Mouse (Mus musculus) CH12F3 (cell line): ENCODE measurements at regions not wholly inside any gene's neighbourhood (a gene's known extent, or its start where the extent isn't known, plus 50 kb on each side); places are given as distances from the start of the nearest gene placed in this dataset.

Experiments used
- in situ Hi-C: fragments of 300-500 bp; cut with MboI; formaldehyde crosslinking; loops from 2 replicates; pipeline ENCODE4 v1.14.3; 2020; ENCODE audit warnings: low sequenced_read_pairs

DNA sequence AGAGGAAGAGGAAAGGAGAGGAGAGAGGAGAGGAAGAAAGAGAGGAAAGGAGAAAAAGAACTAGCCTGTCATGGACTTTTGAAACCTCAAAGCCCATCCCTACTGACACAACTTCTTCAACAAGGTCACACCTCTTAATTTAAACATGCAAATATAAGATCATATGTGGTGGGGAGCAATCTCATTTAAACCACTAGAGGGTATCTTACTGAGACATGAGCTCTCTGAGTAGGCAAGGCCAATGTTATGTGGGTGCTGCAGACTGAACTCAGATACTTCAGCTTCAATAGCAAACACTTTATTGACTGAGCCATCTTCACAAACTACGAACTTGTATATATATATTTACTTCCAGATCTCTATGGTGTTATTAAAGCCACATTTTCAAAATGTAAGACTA is 156.9 kb downstream of the Mex3b start:
- in situ Hi-C loops = no loop called here

DNA sequence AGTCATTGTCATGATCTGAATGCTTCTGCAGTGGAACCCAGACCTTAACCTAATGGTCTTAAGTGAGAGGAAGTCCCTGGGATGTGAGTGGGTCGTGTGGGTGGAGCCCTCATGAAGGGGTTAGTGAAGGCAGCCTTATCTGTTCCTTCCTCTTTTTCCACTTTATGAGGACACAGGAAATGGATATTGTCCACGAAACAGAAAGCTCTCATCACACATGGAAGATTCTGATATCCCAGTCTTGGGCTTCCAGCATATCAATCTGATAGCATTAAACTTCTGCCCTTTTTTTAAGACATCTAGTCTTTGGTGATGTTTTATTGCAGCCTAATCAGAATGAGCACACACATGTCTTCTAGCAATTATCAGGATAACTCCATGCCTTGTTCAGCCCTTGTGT is 164.0 kb downstream of the Mex3b start:
- in situ Hi-C loops = no loop called here

DNA sequence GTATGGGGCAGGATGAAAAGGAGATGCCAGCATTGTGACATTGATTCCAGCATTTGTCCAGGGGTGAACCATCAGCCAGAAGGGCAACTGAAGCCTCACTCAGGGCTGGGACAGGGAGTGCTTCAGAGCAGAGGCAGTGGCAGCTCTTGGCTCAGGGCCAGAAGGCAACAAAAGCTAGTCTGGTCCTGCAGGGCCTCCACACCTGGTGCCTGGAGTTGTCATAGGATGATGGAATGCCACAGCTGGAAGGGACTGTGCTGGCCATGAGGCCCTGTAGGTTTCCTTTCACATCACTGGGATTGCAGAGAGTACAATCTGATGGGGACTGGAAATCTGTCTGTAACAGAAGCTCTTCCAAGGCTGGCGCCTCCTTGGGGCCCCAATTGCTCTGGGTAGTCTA is 164.9 kb downstream of the Mex3b start:
- in situ Hi-C loops = no loop called here

DNA sequence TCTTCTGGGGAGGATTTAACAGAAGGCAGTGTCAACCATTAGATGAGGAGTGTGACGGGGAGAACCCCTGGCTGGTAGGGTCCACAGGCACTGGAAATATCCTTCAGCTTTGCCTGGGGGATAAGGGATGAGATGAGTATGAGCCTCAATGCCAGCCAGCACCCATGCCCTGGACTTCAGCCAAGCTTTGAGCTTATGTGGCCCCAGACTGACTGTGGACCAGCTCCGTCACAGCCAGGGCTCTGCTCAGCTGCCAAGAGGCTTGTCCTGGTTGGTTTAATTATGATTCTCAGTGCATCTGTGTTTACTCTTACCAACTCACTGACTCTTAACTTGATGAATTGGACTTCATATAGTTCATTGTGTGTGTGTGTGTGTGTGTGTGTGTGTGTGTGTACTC is 165.8 kb downstream of the Mex3b start:
- in situ Hi-C loops = no loop called here

DNA sequence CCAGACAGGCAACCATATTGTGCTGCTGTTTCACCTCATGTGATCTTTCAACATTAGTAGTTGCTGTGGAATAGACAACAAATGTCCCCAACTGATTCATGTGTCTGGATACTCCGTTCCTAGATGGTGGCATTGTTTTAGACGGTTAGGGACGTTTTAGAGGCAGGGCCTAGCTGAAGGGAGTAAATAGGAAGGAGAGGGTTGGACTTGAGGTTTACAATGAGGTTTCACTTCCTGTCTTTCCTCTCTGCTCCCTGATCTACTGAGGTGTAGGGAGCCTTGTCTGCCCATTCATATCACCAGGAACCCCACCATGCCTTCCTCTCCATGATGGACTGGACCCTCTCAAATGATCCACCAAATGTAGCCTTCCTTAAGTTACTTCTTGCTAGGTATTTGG is 168.1 kb downstream of the Mex3b start:
- in situ Hi-C loops = no loop called here

DNA sequence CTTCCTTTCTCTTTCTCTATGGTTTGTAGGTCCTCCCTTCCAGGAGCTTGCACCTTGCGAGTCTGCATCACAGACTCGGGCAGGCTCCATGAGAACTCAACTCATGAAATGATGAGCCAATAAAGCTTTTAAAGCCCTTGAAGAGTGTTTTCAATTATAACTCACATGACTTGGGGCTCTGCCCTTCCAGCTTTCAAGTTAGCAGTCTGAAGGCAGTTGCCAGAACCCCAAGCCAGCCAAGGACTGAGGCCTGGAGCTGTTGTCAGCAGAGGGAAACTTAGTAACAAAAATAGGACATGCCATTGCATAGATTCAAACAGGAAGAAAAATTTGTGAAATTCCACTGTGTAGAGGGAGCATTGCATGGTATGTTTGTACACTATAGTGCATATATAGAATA is 169.3 kb downstream of the Mex3b start:
- in situ Hi-C loops = no loop called here

DNA sequence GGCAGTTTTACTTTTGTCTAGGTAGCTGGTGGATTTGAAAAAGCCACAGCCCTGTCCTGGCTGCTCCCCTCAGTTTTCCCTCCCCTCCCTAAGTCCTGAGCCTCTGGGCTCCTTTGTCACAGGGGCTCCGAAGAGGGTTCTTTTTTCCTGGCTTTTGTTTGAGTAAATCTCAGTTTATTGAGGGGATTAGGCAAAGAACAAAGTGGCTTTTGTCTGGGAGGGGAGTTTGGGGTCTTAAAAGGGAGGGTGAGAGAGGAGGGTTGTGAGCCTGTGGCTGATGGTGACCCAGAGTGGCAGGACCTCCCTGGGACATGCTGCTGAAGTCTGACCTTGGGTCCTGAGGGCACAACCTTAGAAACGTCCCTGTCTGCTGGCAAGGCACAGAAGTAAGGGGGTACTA is 170.0 kb downstream of the Mex3b start:
- in situ Hi-C loops = no loop called here

DNA sequence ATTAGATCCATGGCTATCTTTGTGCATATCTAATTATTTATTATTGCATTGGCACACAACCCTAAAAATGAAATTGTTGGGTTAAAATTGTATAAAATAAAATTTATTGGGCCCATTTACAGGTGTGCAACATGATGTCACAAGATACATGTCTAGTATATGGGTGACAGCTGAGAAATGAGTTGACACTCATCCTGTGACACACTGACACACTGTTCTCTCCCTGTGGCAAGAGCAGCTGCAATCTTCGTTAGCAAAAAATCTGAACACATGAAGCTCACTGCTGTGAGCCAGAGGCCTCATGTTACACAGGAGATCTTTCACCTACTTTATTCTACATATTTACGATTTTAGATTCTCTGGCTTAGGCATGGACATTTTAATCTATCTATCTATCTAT is 170.6 kb downstream of the Mex3b start:
- in situ Hi-C loops = no loop called here

DNA sequence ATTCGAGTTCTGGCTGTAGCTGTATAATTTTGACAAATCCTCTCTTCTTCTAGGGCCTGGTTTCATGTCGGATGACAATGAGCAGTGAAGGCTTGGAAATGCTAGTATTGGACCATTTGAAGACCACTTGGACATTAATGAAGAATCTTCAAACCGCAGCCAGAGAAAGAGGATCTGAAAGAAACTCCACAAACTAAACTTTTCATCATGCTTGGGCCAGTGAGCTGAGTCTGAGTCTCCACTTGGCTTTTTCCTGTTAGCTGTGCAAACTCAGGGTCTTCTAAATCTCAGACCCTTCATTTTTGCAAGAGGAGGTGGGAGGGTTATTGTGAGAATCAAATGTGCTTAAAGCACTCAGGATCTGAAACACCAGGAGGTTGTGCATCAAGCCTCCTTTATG is 176.6 kb downstream of the Mex3b start:
- in situ Hi-C loops = no loop called here

DNA sequence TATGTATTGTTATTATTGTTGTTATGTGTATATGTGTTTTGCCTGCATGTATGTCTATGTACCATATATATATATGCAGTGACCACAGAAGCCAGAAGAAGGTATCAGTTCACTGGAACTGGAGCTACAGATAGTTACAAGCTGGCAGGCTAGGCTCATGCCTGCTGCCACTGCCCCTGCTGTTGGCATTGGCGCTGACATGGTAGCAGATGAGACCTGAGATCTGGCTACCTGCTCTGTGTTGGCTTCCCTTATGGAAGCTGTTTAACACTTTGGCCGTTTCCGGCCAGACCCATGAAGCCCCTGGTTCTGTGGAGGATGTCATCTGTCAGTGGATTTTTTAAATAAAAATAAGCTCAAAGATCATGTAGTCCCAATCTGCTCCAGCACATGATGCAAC is 178.1 kb downstream of the Mex3b start:
- in situ Hi-C loops = no loop called here

DNA sequence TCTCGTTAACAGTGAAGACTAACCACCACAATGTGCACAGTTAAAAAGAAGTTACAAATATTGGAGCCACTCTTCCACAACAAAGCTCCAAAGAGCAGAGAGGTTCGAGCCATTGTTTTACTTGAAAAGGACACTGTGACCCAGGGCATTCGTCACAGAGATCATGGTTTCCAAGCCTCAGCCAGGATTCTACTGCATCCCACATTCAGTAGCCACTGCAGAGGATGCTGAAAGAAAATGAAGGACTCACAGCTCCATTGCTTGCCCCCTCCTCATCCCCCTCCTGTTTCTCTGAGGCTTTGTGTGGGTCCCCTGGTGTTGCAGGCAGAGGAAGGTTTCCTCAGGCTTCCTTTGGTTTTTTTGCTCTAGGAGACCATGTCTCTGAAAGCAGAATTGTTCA is 182.9 kb downstream of the Mex3b start:
- in situ Hi-C loops = no loop called here

DNA sequence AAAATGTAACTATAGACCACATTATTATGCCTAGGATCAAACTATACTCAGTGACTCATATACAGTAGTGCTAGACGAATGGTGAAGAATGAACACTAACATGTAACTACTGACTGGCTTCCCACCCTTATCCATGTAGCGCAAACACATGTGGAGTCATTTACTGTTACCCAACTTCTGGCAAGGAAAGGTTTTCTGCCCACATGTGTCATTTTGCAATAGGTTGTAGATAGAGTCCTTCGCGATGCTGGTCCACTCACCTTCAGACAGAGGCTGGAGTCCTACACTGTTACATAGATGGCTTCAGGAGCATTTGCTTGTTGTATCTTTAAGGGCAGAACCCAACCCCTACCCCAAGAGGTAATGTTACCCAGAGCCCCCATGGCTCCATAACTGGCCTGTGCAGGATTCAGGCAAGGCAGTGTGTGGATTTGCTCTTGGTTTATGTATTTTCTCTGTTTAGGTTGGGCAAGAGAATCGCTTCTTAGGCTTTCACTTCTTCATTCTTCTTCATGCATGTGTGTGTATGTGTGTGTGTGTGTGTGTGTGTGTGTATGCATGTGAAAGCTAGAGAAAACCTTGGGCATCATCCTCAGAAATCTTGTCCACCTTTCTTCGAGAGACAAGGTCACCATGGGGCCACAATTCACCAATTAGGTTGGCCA is 183.8 kb downstream of the Mex3b start:
- in situ Hi-C loops = no loop called here

DNA sequence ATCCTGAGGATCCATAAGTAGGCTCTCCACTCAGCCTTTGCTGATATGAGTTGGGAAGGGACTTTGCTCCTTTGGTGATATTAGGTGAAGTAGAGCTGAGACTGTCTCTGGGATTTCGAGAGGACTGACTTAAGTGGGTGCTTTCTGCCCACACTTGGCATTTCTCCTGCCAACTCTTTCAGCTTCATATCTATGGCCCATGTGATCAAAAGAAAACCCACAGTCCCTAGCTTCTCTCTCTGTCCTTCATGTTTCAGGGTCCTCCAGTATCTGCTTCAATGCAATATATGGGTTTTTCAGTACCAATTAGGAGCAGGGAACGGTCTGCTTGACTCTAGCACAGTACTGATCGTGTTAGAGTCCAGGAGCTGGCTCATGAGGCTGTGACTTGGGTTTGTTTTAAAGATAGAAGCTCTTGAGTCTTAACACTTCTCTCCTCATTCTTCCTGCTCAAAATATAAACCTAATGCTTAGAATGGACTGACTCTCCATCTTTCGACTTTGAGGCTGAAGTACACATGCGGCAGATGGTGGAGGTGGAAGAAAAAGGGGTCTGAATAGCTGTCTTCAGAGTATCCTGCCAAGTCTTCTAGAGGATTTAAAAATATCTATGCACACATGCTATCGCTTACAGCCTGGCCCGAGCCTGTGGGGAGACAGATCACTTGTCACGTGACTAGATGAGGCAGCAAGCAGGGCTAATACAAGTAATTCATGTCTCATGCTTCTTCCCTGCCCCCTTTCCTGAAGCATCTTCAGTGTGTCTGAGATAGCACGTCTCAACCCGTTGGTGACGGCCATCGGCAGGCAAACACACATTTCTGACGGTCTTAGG is 189.2 kb downstream of the Mex3b start:
- in situ Hi-C loops = no loop called here

DNA sequence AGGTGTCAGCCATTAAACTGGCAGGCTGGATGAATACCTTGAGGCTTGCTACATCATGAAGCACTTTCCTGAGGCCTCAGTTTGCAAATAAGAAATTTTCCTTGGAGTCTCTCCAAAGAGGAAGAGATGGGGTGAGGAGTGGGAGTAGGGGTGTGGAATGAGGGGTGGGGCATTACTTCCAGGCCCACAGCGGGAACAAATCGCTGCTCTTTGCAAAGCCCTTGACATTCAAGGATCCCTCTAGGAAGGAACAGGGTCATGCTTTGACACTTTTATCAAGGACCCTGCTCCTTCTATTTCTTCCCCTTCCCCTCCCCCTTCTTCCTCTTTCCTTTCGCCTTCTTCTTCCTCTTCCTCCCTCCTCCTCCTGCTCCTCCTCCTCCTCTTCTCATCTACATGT is 193.2 kb downstream of the Mex3b start:
- in situ Hi-C loops = no loop called here

DNA sequence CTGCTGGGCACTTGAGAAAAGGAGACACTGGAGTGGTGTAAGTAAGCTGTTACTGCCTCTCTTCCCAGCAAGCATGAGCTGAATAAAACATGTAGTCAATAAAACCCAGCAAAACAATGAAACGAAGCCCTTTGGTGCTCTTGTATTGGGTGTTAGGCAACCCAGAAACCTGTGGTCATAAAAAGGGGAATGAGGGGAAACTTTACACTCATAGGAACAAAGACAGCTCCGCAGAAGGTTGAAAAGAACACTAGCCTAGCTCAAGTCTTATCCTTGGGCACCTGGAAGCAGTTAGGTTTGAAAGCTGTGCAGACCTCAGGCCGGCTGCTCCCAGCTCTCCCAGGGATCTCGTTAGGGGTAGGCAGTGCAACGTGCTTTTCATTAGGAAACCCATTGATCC is 193.6 kb downstream of the Mex3b start:
- in situ Hi-C loops = no loop called here

DNA sequence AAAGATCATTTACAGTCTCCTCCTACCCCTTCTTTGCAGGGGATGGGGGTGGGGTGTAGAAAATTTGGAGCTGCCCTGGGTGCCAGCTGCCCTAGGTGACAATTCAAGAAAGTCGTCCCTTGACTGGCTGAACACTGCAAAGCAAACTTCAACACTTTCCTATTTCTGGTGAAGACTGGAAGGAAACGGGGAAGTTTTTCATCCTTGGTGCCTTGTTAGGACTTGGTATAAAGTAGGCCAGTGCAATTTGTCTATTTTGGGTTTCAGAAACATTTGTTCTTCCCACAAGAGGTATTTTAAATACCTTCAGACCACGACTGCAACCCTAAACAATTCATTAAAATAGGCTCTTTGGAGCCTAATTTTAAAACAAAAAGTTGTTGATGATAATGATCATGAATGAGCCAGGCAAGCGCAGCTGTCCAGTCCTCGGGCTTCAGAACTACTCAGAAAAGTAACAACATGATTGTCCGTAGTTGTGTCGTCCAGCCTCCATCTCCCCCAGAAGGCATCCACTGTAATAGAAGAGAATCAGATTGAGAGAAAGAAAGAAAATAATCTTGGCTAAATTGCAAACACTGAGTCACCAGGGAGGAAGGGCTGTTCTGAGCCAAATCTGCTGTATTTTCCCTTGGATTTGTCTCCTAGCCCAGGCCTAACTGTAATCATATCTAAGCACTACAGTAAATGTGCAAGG is 194.2 kb downstream of the Mex3b start:
- in situ Hi-C loops = no loop called here

DNA sequence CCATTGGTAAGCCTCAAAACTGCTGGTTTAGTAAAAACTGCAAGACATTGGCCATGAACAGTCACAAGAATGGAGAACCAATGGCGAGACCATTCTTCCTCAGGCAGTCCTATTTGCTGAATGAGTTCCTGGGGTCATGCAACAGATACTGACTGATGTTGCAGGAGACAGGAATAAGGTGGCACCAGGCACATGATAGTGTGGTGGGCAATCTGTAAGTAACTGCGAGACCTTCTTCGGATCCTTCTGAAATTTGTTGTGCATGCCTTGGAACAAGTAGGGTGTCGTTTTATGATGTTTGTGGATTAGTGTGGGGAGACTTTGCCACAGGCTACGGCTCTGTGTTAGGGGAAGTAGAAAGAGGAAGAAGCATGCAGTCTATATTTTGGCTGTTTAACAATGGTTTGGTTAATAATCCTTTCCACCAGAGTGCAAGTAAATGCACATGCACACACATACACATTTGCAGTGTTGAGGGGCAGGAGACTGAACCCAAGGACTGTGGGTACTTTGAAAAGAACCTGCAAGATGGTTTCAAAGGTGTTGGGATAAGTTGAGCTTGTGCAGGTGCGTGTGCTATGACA is 194.9 kb downstream of the Mex3b start:
- in situ Hi-C loops = no loop called here

DNA sequence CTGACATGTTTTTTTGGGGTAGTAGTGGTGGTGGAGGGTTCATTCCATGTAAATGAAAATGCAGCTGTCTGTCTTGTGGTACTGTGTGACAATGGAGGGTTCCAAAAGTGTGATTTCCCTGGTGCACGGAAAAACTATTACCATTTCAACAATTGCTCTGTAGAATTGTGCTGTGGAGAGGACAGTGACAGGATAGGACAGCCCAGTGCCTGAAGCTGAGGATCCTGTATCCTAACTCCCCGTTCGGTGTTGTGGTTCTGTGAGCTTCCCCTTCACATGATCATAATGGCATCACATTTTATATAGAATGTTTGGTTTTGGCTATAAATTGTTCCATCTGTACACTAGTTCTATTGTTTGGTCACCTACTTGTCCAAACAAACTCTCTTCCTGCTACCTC is 196.4 kb downstream of the Mex3b start:
- in situ Hi-C loops = no loop called here

DNA sequence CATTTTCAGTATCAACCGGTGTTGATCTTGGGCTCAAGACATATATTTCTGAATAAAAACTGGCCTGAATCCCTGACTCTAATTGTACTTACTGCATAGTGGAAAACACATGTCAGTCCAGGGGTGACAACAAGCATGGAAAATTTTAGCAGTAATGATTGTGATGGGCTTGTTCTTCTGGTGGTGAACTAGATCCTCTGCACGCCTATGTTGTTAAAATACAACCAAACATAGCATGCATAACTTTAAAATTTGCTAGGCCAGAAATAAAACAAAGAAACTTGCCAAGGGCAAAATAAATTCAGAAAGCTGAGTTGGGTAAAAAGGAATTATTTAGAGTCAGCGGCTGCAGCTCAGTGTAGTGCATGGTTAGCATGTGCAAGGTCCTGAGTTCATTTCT is 198.2 kb downstream of the Mex3b start:
- in situ Hi-C loops = no loop called here

DNA sequence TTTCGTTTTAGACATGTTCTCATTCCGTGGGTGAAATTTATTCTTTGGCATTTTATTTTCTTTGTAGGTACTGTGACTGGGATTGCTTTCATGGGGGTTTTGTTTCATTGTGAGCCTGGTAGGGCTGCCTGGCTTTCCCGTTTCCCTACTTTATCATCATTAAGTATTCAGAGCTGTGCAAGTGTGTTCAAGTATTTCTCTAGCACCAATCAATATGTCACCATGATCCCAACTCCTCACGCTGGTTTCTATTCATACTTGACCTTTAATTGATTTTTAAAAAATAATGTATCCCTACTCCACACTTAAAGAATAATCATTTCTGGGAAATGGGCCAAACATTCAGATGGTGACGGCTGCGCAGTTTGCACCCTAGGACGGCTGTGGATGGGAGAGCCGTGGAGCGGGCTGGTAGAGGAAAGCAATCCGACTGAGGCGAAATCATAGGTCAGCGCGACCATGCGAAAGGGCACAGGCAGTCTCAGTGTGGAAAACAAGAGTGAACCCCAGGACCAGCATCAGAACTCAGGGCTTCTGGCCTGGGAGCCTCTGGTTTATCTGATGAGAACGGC is 207.4 kb downstream of the Mex3b start:
- in situ Hi-C loops = no loop called here

DNA sequence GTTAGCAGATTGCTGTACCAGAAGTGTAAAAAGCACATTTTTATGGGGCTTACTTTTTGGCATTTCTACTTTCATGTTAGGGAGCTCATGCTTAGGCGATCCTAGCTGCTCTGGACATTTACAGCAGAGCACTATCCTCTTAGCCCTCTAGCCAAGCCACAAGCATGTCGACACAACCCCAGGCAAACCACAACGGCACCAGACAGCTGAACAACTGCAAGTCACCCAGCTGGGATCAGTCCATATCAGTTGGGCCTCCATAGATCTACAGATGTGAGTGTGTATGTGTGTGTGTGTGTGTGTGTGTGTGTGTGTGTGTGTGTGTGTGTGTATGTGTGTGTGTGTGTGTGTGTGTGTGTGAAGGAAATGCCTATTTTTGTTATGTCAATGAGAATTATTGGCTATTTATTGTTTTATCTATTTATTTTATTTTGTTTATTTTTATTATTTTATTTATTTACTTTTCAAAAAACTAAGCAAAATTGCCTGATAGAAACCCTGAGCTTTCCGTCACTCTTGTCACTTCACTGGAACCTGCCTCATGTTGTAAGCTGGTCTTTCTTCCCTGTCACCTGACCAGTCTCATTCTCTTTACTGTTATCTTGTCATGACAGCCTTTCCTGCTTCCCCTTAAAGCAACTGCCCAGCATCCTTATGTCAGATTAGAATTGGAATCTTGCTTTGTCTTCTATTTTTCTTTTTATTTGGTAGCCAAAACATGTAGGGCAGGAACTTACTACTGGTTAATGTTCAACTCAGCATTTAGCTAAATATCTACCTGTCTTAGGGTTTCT is 208.2 kb downstream of the Mex3b start:
- in situ Hi-C loops = no loop called here
